Mouse (Mus musculus) cerebellum, adult 8-10 months (tissue): ENCODE data around the gene Gm21996.
"Not testable (repeated sequence)": the region's sequence is repeated elsewhere in the genome, so short reads cannot be mapped to it uniquely, and the experiment has no call there.

ENCODE experiments used
- DNase-seq: peaks from one replicate; pipeline ENCODE4 v3.0.0; 2022

Gene Gm21996

GRCm38 (mm10) chrY:89745432-89745831 lies at the start of gene Gm21996:
Gm21996 (minus strand) TSS chrY:89745532.
- not testable (repeated sequence) for DNase-seq
